Mouse (Mus musculus) forebrain, embryonic 14.5 days (tissue): ENCODE data around the gene Vmn2r78. TPM values are rescaled to one million over a fixed set of nuclear protein-coding genes. Genes with fewer than 3 reads are reported as not detected.
"Not testable (repeated sequence)": the region's sequence is repeated elsewhere in the genome, so short reads cannot be mapped to it uniquely, and the experiment has no call there.

Experiments
- ATAC-seq: fragments of 200-750 bp; cut with Nextera tagmentation; 2 replicates; pipeline ENCODE4 v1.8.0; 2017; ENCODE audit warnings: mild to moderate bottlenecking, moderate library complexity
- DNase-seq: peaks from one replicate; pipeline ENCODE4 v3.0.0-alpha.2; 2015; ENCODE audit warnings: low spot score
- H3K27ac ChIP-seq: fragments of 300-500 bp; sonication (generic); 2 replicates; pipeline ENCODE4 v1.5.1; 2014; ENCODE audit warnings: low read depth, mild to moderate bottlenecking, control low read depth, low read length, moderate library complexity
- H3K27me3 ChIP-seq: fragments of 300-500 bp; sonication (generic); replicated peaks from 2 replicates; pipeline ENCODE4 v1.6.1; 2014; ENCODE audit warnings: low read length, control low read depth, mixed read lengths; ENCODE audit not compliant: control insufficient read depth, insufficient read depth
- H3K36me3 ChIP-seq: fragments of 300-500 bp; sonication (generic); 2 replicates; pipeline ENCODE4 v1.6.1; 2014; ENCODE audit warnings: low read length, control low read depth; ENCODE audit not compliant: control insufficient read depth, insufficient read depth
- H3K4me1 ChIP-seq: fragments of 300-500 bp; sonication (generic); 2 replicates; pipeline ENCODE4 v1.6.1; 2014; ENCODE audit warnings: antibody characterized with exemption, low read length, control low read depth; ENCODE audit not compliant: control insufficient read depth, insufficient read depth
- H3K4me2 ChIP-seq: fragments of 300-500 bp; sonication (generic); 2 replicates; pipeline ENCODE4 v1.6.1; 2014; ENCODE audit warnings: mild to moderate bottlenecking, control low read depth, low read length
- H3K4me3 ChIP-seq: fragments of 300-500 bp; sonication (generic); 2 replicates; pipeline ENCODE4 v1.5.1; 2014; ENCODE audit warnings: low read depth, low read length, control low read depth
- H3K9ac ChIP-seq: fragments of 300-500 bp; sonication (generic); 2 replicates; pipeline ENCODE4 v1.6.1; 2014; ENCODE audit warnings: mild to moderate bottlenecking, low read length, control low read depth, moderate library complexity
- H3K9me3 ChIP-seq: fragments of 300-500 bp; sonication (generic); replicated peaks from 2 replicates; pipeline ENCODE4 v1.6.1; 2016; ENCODE audit warnings: low read length, control low read depth, mixed read lengths; ENCODE audit not compliant: control insufficient read depth
- WGBS: fragments of 180-500 bp; shearing (Covaris S2); extraction: QIAGEN DNeasy Blood & Tissue Kit; methylation state at CpG from one replicate; pipeline ENCODE4 v1.1.7; 2014; 5-methylcytosine and 5-hydroxymethylcytosine counted together
- polyA plus RNA-seq: library from polyadenylated mRNA; unstranded; fragments of >200 nt; fragmentation: Nextera tagmentation; extraction: Ambion mirVana; gene quantifications from 2 replicates; pipeline ENCODE4 v1.2.1, GENCODE M21; 2014

Gene Vmn2r78
- not detected in 2 replicates for polyA plus RNA-seq

DNA sequence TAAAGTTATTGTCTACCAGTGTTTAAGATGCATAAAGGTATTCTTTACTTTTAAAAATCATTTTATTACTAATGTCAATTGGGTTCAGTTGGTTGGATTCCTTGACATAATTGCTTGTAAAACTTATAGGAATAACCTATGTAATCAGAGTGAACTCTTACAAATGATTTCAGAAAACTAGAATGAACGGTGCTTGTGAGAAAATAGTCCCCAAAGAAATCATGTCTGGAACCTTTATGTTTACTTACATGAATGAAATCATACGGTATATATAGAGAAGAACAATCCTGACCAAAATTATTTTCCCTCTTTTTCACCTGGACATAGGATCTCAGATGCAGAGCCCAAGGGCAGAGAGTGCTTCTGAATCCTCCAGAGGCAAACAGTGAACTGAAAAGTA, at the start of gene Vmn2r78:
Gene Vmn2r78, plus strand, starts transcription at position 301 of the 400 bp plus-strand sequence.
- WGBS = 88% methylated on average over 2 of the region's 2 CpGs
- not testable (repeated sequence) for H3K27ac ChIP-seq, DNase-seq, H3K9ac ChIP-seq, ATAC-seq, H3K4me3 ChIP-seq, H3K4me2 ChIP-seq, H3K27me3 ChIP-seq, H3K4me1 ChIP-seq, H3K36me3 ChIP-seq, H3K9me3 ChIP-seq

GRCm38 (mm10) chr7:86889470-86890469, 25.1 kb upstream of the Vmn2r78 start:
- Histone ChIP-seq H3K27ac (no peak overlapping the region), H3K9ac (no peak overlapping the region), H3K9me3 (no peaks in the 10 kb centered on the region), H3K4me2 (no peak overlapping the region), H3K4me3 (no peak overlapping the region), H3K36me3 (no peaks in the 10 kb centered on the region), H3K27me3 (no peaks in the 10 kb centered on the region), H3K4me1 (no peaks in the 10 kb centered on the region)
- ATAC-seq = no peak
- DNase-seq = no peak
- WGBS = 86% methylated on average over 4 of the region's 4 CpGs

DNA sequence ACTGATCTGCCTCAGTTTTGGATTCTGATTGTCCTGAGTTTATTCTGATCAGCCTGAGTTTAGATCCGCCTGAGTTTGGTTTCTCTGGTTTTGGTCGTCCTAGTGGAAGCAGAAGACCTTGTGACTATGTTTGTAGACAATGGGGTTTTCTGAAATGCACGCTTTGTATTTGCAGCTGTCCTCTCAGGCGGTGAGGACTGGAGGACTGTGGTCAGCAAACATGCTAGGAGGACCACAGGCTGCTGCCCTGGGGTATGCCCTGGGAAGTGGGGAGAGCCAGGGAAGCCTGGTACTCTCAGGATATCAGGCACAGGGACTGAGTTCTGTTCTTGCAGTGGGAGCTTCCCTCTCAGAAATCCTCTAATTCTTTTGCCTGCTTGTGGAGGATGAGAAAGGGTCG, 22.4 kb downstream of the Vmn2r78 start:
- H3K9ac ChIP-seq = no peak overlapping the region
- no peak for ATAC-seq
- WGBS = 80% methylated on average over 5 of the region's 5 CpGs

DNA sequence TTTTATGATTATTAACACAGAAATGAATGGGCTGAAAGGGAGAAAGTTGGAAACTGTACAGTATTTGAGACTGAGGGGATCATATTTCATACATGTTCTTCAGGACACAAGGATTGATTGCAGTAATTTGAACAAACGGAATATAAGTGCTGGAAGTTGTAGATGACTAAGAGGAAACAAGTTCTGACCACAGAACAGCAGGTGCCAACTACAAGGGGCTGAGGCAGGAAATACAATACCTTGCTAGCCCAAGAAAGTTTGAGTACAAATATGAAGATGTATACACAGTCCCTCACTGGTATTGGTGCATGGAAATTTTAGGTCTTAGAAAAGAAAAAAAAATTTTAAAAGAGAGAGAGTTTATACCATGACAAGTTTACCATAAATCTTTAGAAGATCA, 79.8 kb downstream of the Vmn2r78 start:
- Histone ChIP-seq H3K4me1 (no peaks in the 10 kb centered on the region), H3K4me3 (no peak overlapping the region), H3K9me3 (no peaks in the 10 kb centered on the region), H3K27ac (no peak overlapping the region), H3K27me3 (no peaks in the 10 kb centered on the region), H3K4me2 (no peak overlapping the region), H3K9ac (no peak overlapping the region), H3K36me3 (no peaks in the 10 kb centered on the region)
- no peak for DNase-seq
- ATAC-seq = no peak
- 79% methylated on average over 1 of the region's 1 CpGs for WGBS

More for the DNA sequence above, 22.4 kb downstream of the Vmn2r78 start:
- DNase-seq = no peak
- Histone ChIP-seq H3K27me3 (no peaks in the 10 kb centered on the region), H3K4me2 (no peak overlapping the region), H3K9me3 (no peaks in the 10 kb centered on the region), H3K4me1 (no peaks in the 10 kb centered on the region), H3K36me3 (no peaks in the 10 kb centered on the region), H3K4me3 (no peak overlapping the region), H3K27ac (no peak overlapping the region)

GRCm38 (mm10) chr7:86995815-86996214, 80.9 kb downstream of the Vmn2r78 start, which contains the start of gene Vmn2r79:
Gene Vmn2r79, plus strand, starts transcription at chr7:86996115.
- 88% methylated on average over 1 of the region's 1 CpGs for WGBS
- ATAC-seq, H3K36me3 ChIP-seq, H3K4me2 ChIP-seq, H3K9ac ChIP-seq, H3K27me3 ChIP-seq, H3K27ac ChIP-seq, DNase-seq, H3K4me1 ChIP-seq, H3K4me3 ChIP-seq, H3K9me3 ChIP-seq: not testable (repeated sequence)

Other genes starting within 250 kb of the Vmn2r78 start
- not detected in 2 replicates for gene Olfr292, start 226.8 kb upstream of the Vmn2r78 start, polyA plus RNA-seq
- 0.29 and 0.33 TPM in 2 replicates for gene Folh1, start 139.2 kb upstream of the Vmn2r78 start, polyA plus RNA-seq
- gene Vmn2r77, start 120.1 kb upstream of the Vmn2r78 start, polyA plus RNA-seq = not detected in 2 replicates
- gene Vmn2r79, start 81.0 kb downstream of the Vmn2r78 start, polyA plus RNA-seq = not detected in 2 replicates